Mouse (Mus musculus): ENCODE data around the gene Ptar1. TPM values are rescaled to one million over a fixed set of nuclear protein-coding genes. Genes with fewer than 3 reads are reported as not detected.

Ptar1 gene
- polyA plus RNA-seq, 1 experiment from 2014 or later, result 15.0 TPM

- peaks cover 28% of the 10 kb centered on the region for H3K36me3 ChIP-seq (ENCODE audit: control insufficient read depth, insufficient read depth, low read length)
- 80% methylated on average over 4 of the region's 4 CpGs for WGBS
Measured at GRCm38 (mm10) chr19:23699131-23699530, 11.9 kb downstream of the Ptar1 start.

GRCm38 (mm10) chr19:23702896-23703295 lies 15.7 kb downstream of the Ptar1 start:
- Histone ChIP-seq H3K4me1 (ENCODE audit: control insufficient read depth, insufficient read depth, low read length) (no peaks in the 10 kb centered on the region), H3K27me3 (ENCODE audit: control insufficient read depth, insufficient read depth, low read length) (no peaks in the 10 kb centered on the region), H3K27ac (ENCODE audit: low read length) (no peak overlapping the region), H3K9me3 (ENCODE audit: control insufficient read depth, low read depth, low read length) (no peaks in the 10 kb centered on the region), H3K4me3 (ENCODE audit: low read depth, low read length) (no peak overlapping the region), H3K36me3 (ENCODE audit: control insufficient read depth, insufficient read depth, low read length) (peaks cover 19% of the 10 kb centered on the region), H3K9ac (replicated peaks; ENCODE audit: low read depth, low read length) (no peak overlapping the region), H3K4me2 (replicated peaks; ENCODE audit: low read depth, low read length) (no peak overlapping the region)
- 93% methylated on average over 10 of the region's 10 CpGs for WGBS
- ATAC-seq (ENCODE audit: insufficient number of reproducible peaks, insufficient read depth, low FRiP score, low read depth), result no peak

More at GRCm38 (mm10) chr19:23699131-23699530, 11.9 kb downstream of the Ptar1 start:
- Histone ChIP-seq H3K9ac (replicated peaks; ENCODE audit: low read depth, low read length) (no peak overlapping the region), H3K4me2 (replicated peaks; ENCODE audit: low read depth, low read length) (no peak overlapping the region), H3K27me3 (ENCODE audit: control insufficient read depth, insufficient read depth, low read length) (no peaks in the 10 kb centered on the region), H3K4me3 (ENCODE audit: low read depth, low read length) (no peak overlapping the region), H3K27ac (ENCODE audit: low read length) (no peak overlapping the region), H3K4me1 (ENCODE audit: control insufficient read depth, insufficient read depth, low read length) (no peaks in the 10 kb centered on the region), H3K9me3 (ENCODE audit: control insufficient read depth, low read depth, low read length) (no peaks in the 10 kb centered on the region)
- no peak for ATAC-seq (ENCODE audit: insufficient number of reproducible peaks, insufficient read depth, low FRiP score, low read depth)

GRCm38 (mm10) chr19:23705383-23705782 lies 18.2 kb downstream of the Ptar1 start:
- H3K9ac ChIP-seq (replicated peaks; ENCODE audit: low read depth, low read length), result no peak overlapping the region
- no peaks in the 10 kb centered on the region for H3K27me3 ChIP-seq (ENCODE audit: control insufficient read depth, insufficient read depth, low read length)
- no peak overlapping the region for H3K27ac ChIP-seq (ENCODE audit: low read length)
- H3K4me1 ChIP-seq (ENCODE audit: control insufficient read depth, insufficient read depth, low read length), result no peaks in the 10 kb centered on the region
- H3K9me3 ChIP-seq (ENCODE audit: control insufficient read depth, low read depth, low read length), result no peaks in the 10 kb centered on the region
- 90% methylated on average over 5 of the region's 5 CpGs for WGBS
- peaks cover 25% of the 10 kb centered on the region for H3K36me3 ChIP-seq (ENCODE audit: control insufficient read depth, insufficient read depth, low read length)
- no peak for ATAC-seq (ENCODE audit: insufficient number of reproducible peaks, insufficient read depth, low FRiP score, low read depth)
- H3K4me2 ChIP-seq (replicated peaks; ENCODE audit: low read depth, low read length), result no peak overlapping the region
- no peak overlapping the region for H3K4me3 ChIP-seq (ENCODE audit: low read depth, low read length)

- Histone ChIP-seq H3K9me3 (ENCODE audit: control insufficient read depth, low read depth, low read length) (no peaks in the 10 kb centered on the region), H3K4me2 (replicated peaks; ENCODE audit: low read depth, low read length) (no peak overlapping the region), H3K4me1 (ENCODE audit: control insufficient read depth, insufficient read depth, low read length) (no peaks in the 10 kb centered on the region), H3K36me3 (ENCODE audit: control insufficient read depth, insufficient read depth, low read length) (no peaks in the 10 kb centered on the region), H3K9ac (replicated peaks; ENCODE audit: low read depth, low read length) (no peak overlapping the region), H3K4me3 (ENCODE audit: low read depth, low read length) (no peak overlapping the region), H3K27me3 (ENCODE audit: control insufficient read depth, insufficient read depth, low read length) (no peaks in the 10 kb centered on the region), H3K27ac (ENCODE audit: low read length) (no peak overlapping the region)
- 67% methylated on average over 3 of the region's 3 CpGs for WGBS
- no peak for ATAC-seq (ENCODE audit: insufficient number of reproducible peaks, insufficient read depth, low FRiP score, low read depth)
Measured at GRCm38 (mm10) chr19:23746506-23746905, 59.3 kb downstream of the Ptar1 start.

- Histone ChIP-seq H3K4me1 (ENCODE audit: control insufficient read depth, insufficient read depth, low read length) (peaks cover 5% of the 10 kb centered on the region; the same call in 1 of the 2 replicates), H3K4me3 (ENCODE audit: low read depth, low read length) (no peak overlapping the region), H3K9ac (replicated peaks; ENCODE audit: low read depth, low read length) (0 out of 2 replicates have a peak overlapping the region, but pooled peaks have one; percentile 25), H3K27ac (ENCODE audit: low read length) (no peak overlapping the region), H3K27me3 (ENCODE audit: control insufficient read depth, insufficient read depth, low read length) (0 out of 2 replicates have a peak, but pooled peaks cover 10% of the 10 kb centered on the region), H3K4me2 (replicated peaks; ENCODE audit: low read depth, low read length) (peak overlapping the region; percentile 16; the same call in 1 of the 2 replicates), H3K9me3 (ENCODE audit: control insufficient read depth, low read depth, low read length) (no peaks in the 10 kb centered on the region), H3K36me3 (ENCODE audit: control insufficient read depth, insufficient read depth, low read length) (no peaks in the 10 kb centered on the region)
- no peak for ATAC-seq (ENCODE audit: insufficient number of reproducible peaks, insufficient read depth, low FRiP score, low read depth)
- 9% methylated on average over 7 of the region's 7 CpGs for WGBS
Measured at GRCm38 (mm10) chr19:23757011-23757410, 69.8 kb downstream of the Ptar1 start.

GRCm38 (mm10) chr19:23757961-23758553 lies 70.8 kb downstream of the Ptar1 start:
- Histone ChIP-seq H3K4me3 (ENCODE audit: low read depth, low read length) (peak overlapping the region; percentile 67), H3K4me1 (ENCODE audit: control insufficient read depth, insufficient read depth, low read length) (peaks cover 5% of the 10 kb centered on the region; the same call in 1 of the 2 replicates), H3K4me2 (replicated peaks; ENCODE audit: low read depth, low read length) (peak overlapping the region; percentile 83), H3K27me3 (ENCODE audit: control insufficient read depth, insufficient read depth, low read length) (0 out of 2 replicates have a peak, but pooled peaks cover 10% of the 10 kb centered on the region), H3K27ac (ENCODE audit: low read length) (peak overlapping the region; percentile 74; the same call in 1 of the 2 replicates), H3K9me3 (ENCODE audit: control insufficient read depth, low read depth, low read length) (no peaks in the 10 kb centered on the region), H3K36me3 (ENCODE audit: control insufficient read depth, insufficient read depth, low read length) (no peaks in the 10 kb centered on the region), H3K9ac (replicated peaks; ENCODE audit: low read depth, low read length) (peak overlapping the region; percentile 47)
- ATAC-seq (ENCODE audit: insufficient number of reproducible peaks, insufficient read depth, low FRiP score, low read depth), result peak; percentile 79
- WGBS, result under 1% methylated on average over 40 of the region's 40 CpGs

GRCm38 (mm10) chr19:23758554-23759321 lies 71.5 kb downstream of the Ptar1 start, which contains the start of gene Apba1:
Gene Apba1 (plus strand): TSS chr19:23758887.
- WGBS, result under 1% methylated on average over 82 of the region's 98 CpGs
- peaks cover 5% of the 10 kb centered on the region; the same call in 1 of the 2 replicates for H3K4me1 ChIP-seq (ENCODE audit: control insufficient read depth, insufficient read depth, low read length)
- peak within 1 kb of the TSS; percentile 67 for H3K4me3 ChIP-seq (ENCODE audit: low read depth, low read length)
- ATAC-seq (ENCODE audit: insufficient number of reproducible peaks, insufficient read depth, low FRiP score, low read depth), result peak; percentile 79
- 0 out of 2 replicates have a peak, but pooled peaks cover 10% of the 10 kb centered on the region for H3K27me3 ChIP-seq (ENCODE audit: control insufficient read depth, insufficient read depth, low read length)
- peak within 1 kb of the TSS; percentile 74; the same call in 1 of the 2 replicates for H3K27ac ChIP-seq (ENCODE audit: low read length)
- peak within 1 kb of the TSS; percentile 83 for H3K4me2 ChIP-seq (replicated peaks; ENCODE audit: low read depth, low read length)
- peak within 1 kb of the TSS; percentile 47 for H3K9ac ChIP-seq (replicated peaks; ENCODE audit: low read depth, low read length)
- H3K36me3 ChIP-seq (ENCODE audit: control insufficient read depth, insufficient read depth, low read length), result no peaks in the 10 kb centered on the region
- no peaks in the 10 kb centered on the region for H3K9me3 ChIP-seq (ENCODE audit: control insufficient read depth, low read depth, low read length)

GRCm38 (mm10) chr19:23759322-23759945 lies 72.2 kb downstream of the Ptar1 start:
- Histone ChIP-seq H3K9me3 (ENCODE audit: control insufficient read depth, low read depth, low read length) (no peaks in the 10 kb centered on the region), H3K4me1 (ENCODE audit: control insufficient read depth, insufficient read depth, low read length) (peaks cover 5% of the 10 kb centered on the region; the same call in 1 of the 2 replicates), H3K4me2 (replicated peaks; ENCODE audit: low read depth, low read length) (peak overlapping the region; percentile 83), H3K36me3 (ENCODE audit: control insufficient read depth, insufficient read depth, low read length) (no peaks in the 10 kb centered on the region), H3K4me3 (ENCODE audit: low read depth, low read length) (peak overlapping the region; percentile 67), H3K27me3 (ENCODE audit: control insufficient read depth, insufficient read depth, low read length) (0 out of 2 replicates have a peak, but pooled peaks cover 10% of the 10 kb centered on the region), H3K27ac (ENCODE audit: low read length) (no peak overlapping the region), H3K9ac (replicated peaks; ENCODE audit: low read depth, low read length) (0 out of 2 replicates have a peak overlapping the region, but pooled peaks have one; percentile 47)
- WGBS, result 3% methylated on average over 17 of the region's 17 CpGs
- peak; percentile 35; the same call in 1 of the 2 replicates for ATAC-seq (ENCODE audit: insufficient number of reproducible peaks, insufficient read depth, low FRiP score, low read depth)

All from stomach, embryonic 14.5 days (tissue).